Mouse (Mus musculus) neural tube, embryonic 15.5 days (tissue): ENCODE results near the gene Grhpr. TPM values are rescaled to one million over a fixed set of nuclear protein-coding genes. Genes with fewer than 3 reads are reported as not detected.
"Not testable (repeated sequence)": the region's sequence is repeated elsewhere in the genome, so short reads cannot be mapped to it uniquely, and the experiment has no call there.

Experiments
- ATAC-seq: fragments of 200-750 bp; cut with Nextera tagmentation; 2 replicates; pipeline ENCODE4 v1.8.0; 2017; ENCODE audit warnings: mild to moderate bottlenecking, moderate TSS enrichment, moderate library complexity; ENCODE audit not compliant: low FRiP score
- H3K27ac ChIP-seq: fragments of 300-500 bp; sonication (generic); replicated peaks from 2 replicates; pipeline ENCODE4 v1.5.1; 2015; ENCODE audit warnings: mild to moderate bottlenecking, inconsistent platforms
- H3K27me3 ChIP-seq: fragments of 300-500 bp; sonication (generic); replicated peaks from 2 replicates; pipeline ENCODE4 v1.6.1; 2015; ENCODE audit warnings: inconsistent platforms
- H3K36me3 ChIP-seq: fragments of 300-500 bp; sonication (generic); 2 replicates; pipeline ENCODE4 v1.6.1; 2015; ENCODE audit warnings: inconsistent platforms
- H3K4me1 ChIP-seq: fragments of 300-500 bp; sonication (generic); 2 replicates; pipeline ENCODE4 v1.6.1; 2015; ENCODE audit warnings: inconsistent platforms
- H3K4me2 ChIP-seq: fragments of 300-500 bp; sonication (generic); 2 replicates; pipeline ENCODE4 v1.6.1; 2015; ENCODE audit warnings: inconsistent platforms, mild to moderate bottlenecking, moderate library complexity
- H3K4me3 ChIP-seq: fragments of 300-500 bp; sonication (generic); replicated peaks from 2 replicates; pipeline ENCODE4 v1.5.1; 2015; ENCODE audit warnings: mild to moderate bottlenecking, inconsistent platforms
- H3K9ac ChIP-seq: fragments of 300-500 bp; sonication (generic); replicated peaks from 2 replicates; pipeline ENCODE4 v1.6.1; 2015; ENCODE audit warnings: mild to moderate bottlenecking, inconsistent platforms
- H3K9me3 ChIP-seq: fragments of 300-500 bp; sonication (generic); replicated peaks from 2 replicates; pipeline ENCODE4 v1.6.1; 2016; ENCODE audit warnings: inconsistent platforms
- WGBS: fragments of 180-500 bp; shearing (Covaris S2); methylation state at CpG from one replicate; pipeline ENCODE4 v1.1.7; 2015; ENCODE audit warnings: mixed read lengths; 5-methylcytosine and 5-hydroxymethylcytosine counted together
- polyA plus RNA-seq: library from polyadenylated mRNA; unstranded; fragments of >200 nt; fragmentation: Nextera tagmentation; extraction: Ambion mirVana; gene quantifications from 2 replicates; pipeline ENCODE4 v1.2.1, GENCODE M21; 2015

Grhpr gene
- 33.9 and 41.7 TPM in 2 replicates for polyA plus RNA-seq

- Histone ChIP-seq H3K4me2 (peak within 1 kb of the TSS; percentile 97), H3K27ac (peak within 1 kb of the TSS; percentile 77), H3K9ac (peak within 1 kb of the TSS; percentile 67), H3K9me3 (no peaks in the 10 kb centered on the region), H3K4me3 (peak within 1 kb of the TSS; percentile 64), H3K36me3 (no peaks in the 10 kb centered on the region; the same call in 1 of the 2 replicates), H3K4me1 (peaks cover 32% of the 10 kb centered on the region), H3K27me3 (no peaks in the 10 kb centered on the region)
- peak; percentile 90 for ATAC-seq
- WGBS, result under 1% methylated on average over 40 of the region's 40 CpGs
Measured at GRCm38 (mm10) chr4:44981280-44981973, at the start of gene Grhpr. Gene Grhpr, plus strand, starts transcription at chr4:44981395.

GRCm38 (mm10) chr4:44931732-44932131 lies 49.5 kb upstream of the Grhpr start:
- WGBS, result 91% methylated on average over 6 of the region's 6 CpGs
- H3K9me3 ChIP-seq, result no peaks in the 10 kb centered on the region
- no peak overlapping the region for H3K4me2 ChIP-seq
- H3K4me3 ChIP-seq, result no peak overlapping the region
- peaks cover 31% of the 10 kb centered on the region for H3K36me3 ChIP-seq
- H3K27me3 ChIP-seq, result no peaks in the 10 kb centered on the region
- ATAC-seq, result no peak
- H3K4me1 ChIP-seq, result no peaks in the 10 kb centered on the region
- no peak overlapping the region for H3K27ac ChIP-seq
- no peak overlapping the region for H3K9ac ChIP-seq

GRCm38 (mm10) chr4:44938359-44939340 lies 42.5 kb upstream of the Grhpr start:
- H3K36me3 ChIP-seq, result peaks cover 2% of the 10 kb centered on the region
- H3K27me3 ChIP-seq, result no peaks in the 10 kb centered on the region
- no peak overlapping the region for H3K4me3 ChIP-seq
- no peak for ATAC-seq
- H3K4me2 ChIP-seq, result no peak overlapping the region
- H3K4me1 ChIP-seq, result no peaks in the 10 kb centered on the region
- no peak overlapping the region for H3K9ac ChIP-seq
- H3K9me3 ChIP-seq, result no peaks in the 10 kb centered on the region
- no peak overlapping the region for H3K27ac ChIP-seq
- WGBS, result 87% methylated on average over 8 of the region's 8 CpGs

- H3K9ac ChIP-seq, result no peak overlapping the region
- no peak overlapping the region for H3K4me2 ChIP-seq
- no peaks in the 10 kb centered on the region for H3K27me3 ChIP-seq
- no peaks in the 10 kb centered on the region for H3K9me3 ChIP-seq
- WGBS, result 84% methylated on average over 14 of the region's 14 CpGs
- no peak overlapping the region for H3K27ac ChIP-seq
- no peak overlapping the region for H3K4me3 ChIP-seq
- ATAC-seq, result no peak
- no peaks in the 10 kb centered on the region for H3K36me3 ChIP-seq
- H3K4me1 ChIP-seq, result no peaks in the 10 kb centered on the region
Measured at GRCm38 (mm10) chr4:44939576-44940249, 41.5 kb upstream of the Grhpr start.

GRCm38 (mm10) chr4:44940286-44940685 lies 40.9 kb upstream of the Grhpr start:
- Histone ChIP-seq H3K27ac (no peak overlapping the region), H3K9ac (no peak overlapping the region), H3K36me3 (no peaks in the 10 kb centered on the region), H3K9me3 (no peaks in the 10 kb centered on the region), H3K27me3 (no peaks in the 10 kb centered on the region), H3K4me2 (no peak overlapping the region), H3K4me3 (no peak overlapping the region), H3K4me1 (no peaks in the 10 kb centered on the region)
- no peak for ATAC-seq
- WGBS, result 83% methylated on average over 9 of the region's 9 CpGs

- Histone ChIP-seq H3K4me2 (no peak overlapping the region), H3K36me3 (no peaks in the 10 kb centered on the region), H3K9me3 (no peaks in the 10 kb centered on the region), H3K4me1 (no peaks in the 10 kb centered on the region), H3K9ac (no peak overlapping the region), H3K27me3 (no peaks in the 10 kb centered on the region), H3K27ac (no peak overlapping the region), H3K4me3 (no peak overlapping the region)
- 81% methylated on average over 1 of the region's 1 CpGs for WGBS
- ATAC-seq, result no peak
Measured at GRCm38 (mm10) chr4:44942237-44942636, 39.0 kb upstream of the Grhpr start.

- Histone ChIP-seq H3K9me3 (no peaks in the 10 kb centered on the region), H3K9ac (no peak overlapping the region), H3K36me3 (no peaks in the 10 kb centered on the region), H3K27ac (no peak overlapping the region), H3K4me1 (no peaks in the 10 kb centered on the region), H3K27me3 (no peaks in the 10 kb centered on the region), H3K4me3 (no peak overlapping the region), H3K4me2 (no peak overlapping the region)
- no peak for ATAC-seq
- 87% methylated on average over 6 of the region's 6 CpGs for WGBS
Measured at GRCm38 (mm10) chr4:44943480-44943879, 37.7 kb upstream of the Grhpr start.

GRCm38 (mm10) chr4:44944426-44945075 lies 36.6 kb upstream of the Grhpr start:
- Histone ChIP-seq H3K4me3 (no peak overlapping the region), H3K27ac (no peak overlapping the region), H3K4me1 (no peaks in the 10 kb centered on the region), H3K9ac (no peak overlapping the region), H3K36me3 (no peaks in the 10 kb centered on the region), H3K27me3 (no peaks in the 10 kb centered on the region), H3K9me3 (no peaks in the 10 kb centered on the region), H3K4me2 (no peak overlapping the region)
- ATAC-seq, result no peak
- 86% methylated on average over 10 of the region's 10 CpGs for WGBS

- not testable (repeated sequence) for H3K9me3 ChIP-seq, H3K4me2 ChIP-seq, H3K36me3 ChIP-seq, H3K4me1 ChIP-seq, H3K27me3 ChIP-seq, H3K27ac ChIP-seq, H3K4me3 ChIP-seq, ATAC-seq, H3K9ac ChIP-seq
- 91% methylated on average over 2 of the region's 2 CpGs for WGBS
Measured at GRCm38 (mm10) chr4:44946126-44946525, 35.1 kb upstream of the Grhpr start.

- Histone ChIP-seq H3K27me3 (no peaks in the 10 kb centered on the region), H3K27ac (no peak overlapping the region), H3K4me1 (no peaks in the 10 kb centered on the region), H3K9ac (no peak overlapping the region), H3K4me2 (no peak overlapping the region), H3K4me3 (no peak overlapping the region), H3K36me3 (no peaks in the 10 kb centered on the region), H3K9me3 (no peaks in the 10 kb centered on the region)
- no peak for ATAC-seq
- 94% methylated on average over 5 of the region's 5 CpGs for WGBS
Measured at GRCm38 (mm10) chr4:44947464-44947863, 33.7 kb upstream of the Grhpr start.

GRCm38 (mm10) chr4:44948314-44948713 lies 32.9 kb upstream of the Grhpr start:
- H3K27me3 ChIP-seq, result no peaks in the 10 kb centered on the region
- no peaks in the 10 kb centered on the region for H3K36me3 ChIP-seq
- 89% methylated on average over 1 of the region's 1 CpGs for WGBS
- H3K9ac ChIP-seq, result no peak overlapping the region
- H3K4me3 ChIP-seq, result no peak overlapping the region
- no peak overlapping the region for H3K27ac ChIP-seq
- H3K4me2 ChIP-seq, result no peak overlapping the region
- no peak for ATAC-seq
- no peaks in the 10 kb centered on the region for H3K9me3 ChIP-seq
- H3K4me1 ChIP-seq, result no peaks in the 10 kb centered on the region
